Mouse (Mus musculus): ENCODE data around the gene Lsp1. TPM values are rescaled to one million over a fixed set of nuclear protein-coding genes. Genes with fewer than 3 reads are reported as not detected.

Gene Lsp1
- polyA plus RNA-seq, 1 experiment from 2014 or later = 19.4 TPM

GRCm38 (mm10) chr7:142449038-142449617, 11.5 kb upstream of the Lsp1 start:
- no peak for DNase-seq (ENCODE audit: low spot score)
- Histone ChIP-seq H3K4me1 (replicated peaks) (peaks cover 4% of the 10 kb centered on the region; the same call in 1 of the 2 replicates), H3K9me3 (no peaks in the 10 kb centered on the region), H3K27me3 (ENCODE audit: insufficient read depth, poor library complexity, severe bottlenecking) (no peaks in the 10 kb centered on the region), H3K36me3 (no peaks in the 10 kb centered on the region), H3K27ac (no peak overlapping the region), H3K4me3 (no peak overlapping the region)
- WGBS = 80% methylated on average over 6 of the region's 6 CpGs

- Histone ChIP-seq H3K27ac (peak overlapping the region; percentile 86), H3K9me3 (no peaks in the 10 kb centered on the region), H3K4me3 (no peak overlapping the region), H3K27me3 (ENCODE audit: insufficient read depth, poor library complexity, severe bottlenecking) (no peaks in the 10 kb centered on the region), H3K36me3 (no peaks in the 10 kb centered on the region), H3K4me1 (replicated peaks) (peaks cover 53% of the 10 kb centered on the region)
- DNase-seq (ENCODE audit: low spot score) = no peak
- WGBS = 15% methylated on average over 1 of the region's 1 CpGs
Observed at GRCm38 (mm10) chr7:142454706-142455105, 5.9 kb upstream of the Lsp1 start.

- H3K27ac ChIP-seq = peak overlapping the region; percentile 86
- no peaks in the 10 kb centered on the region for H3K27me3 ChIP-seq (ENCODE audit: insufficient read depth, poor library complexity, severe bottlenecking)
- H3K4me3 ChIP-seq = no peak overlapping the region
- 42% methylated on average over 2 of the region's 2 CpGs for WGBS
- peaks cover 53% of the 10 kb centered on the region for H3K4me1 ChIP-seq (replicated peaks)
- H3K36me3 ChIP-seq = no peaks in the 10 kb centered on the region
- no peaks in the 10 kb centered on the region for H3K9me3 ChIP-seq
- no peak for DNase-seq (ENCODE audit: low spot score)
Observed at GRCm38 (mm10) chr7:142455251-142455650, 5.4 kb upstream of the Lsp1 start.

GRCm38 (mm10) chr7:142456806-142457205, 3.8 kb upstream of the Lsp1 start:
- Histone ChIP-seq H3K36me3 (no peaks in the 10 kb centered on the region), H3K27ac (peak overlapping the region; percentile 86), H3K9me3 (no peaks in the 10 kb centered on the region), H3K4me3 (no peak overlapping the region), H3K4me1 (replicated peaks) (peaks cover 53% of the 10 kb centered on the region), H3K27me3 (ENCODE audit: insufficient read depth, poor library complexity, severe bottlenecking) (no peaks in the 10 kb centered on the region)
- WGBS = 67% methylated on average over 3 of the region's 3 CpGs
- DNase-seq (ENCODE audit: low spot score) = no peak

- Histone ChIP-seq H3K36me3 (no peaks in the 10 kb centered on the region), H3K4me1 (replicated peaks) (peaks cover 53% of the 10 kb centered on the region), H3K27me3 (ENCODE audit: insufficient read depth, poor library complexity, severe bottlenecking) (no peaks in the 10 kb centered on the region), H3K4me3 (no peak overlapping the region), H3K27ac (peak overlapping the region; percentile 86), H3K9me3 (no peaks in the 10 kb centered on the region)
- peak; percentile 43 for DNase-seq (ENCODE audit: low spot score)
- 33% methylated on average over 3 of the region's 3 CpGs for WGBS
Observed at GRCm38 (mm10) chr7:142457227-142457811, 3.3 kb upstream of the Lsp1 start.

- Histone ChIP-seq H3K27me3 (ENCODE audit: insufficient read depth, poor library complexity, severe bottlenecking) (no peaks in the 10 kb centered on the region), H3K4me1 (replicated peaks) (peaks cover 53% of the 10 kb centered on the region), H3K36me3 (no peaks in the 10 kb centered on the region), H3K4me3 (no peak overlapping the region), H3K27ac (peak overlapping the region; percentile 86), H3K9me3 (no peaks in the 10 kb centered on the region)
- peak; percentile 49 for DNase-seq (ENCODE audit: low spot score)
- WGBS = 35% methylated on average over 2 of the region's 2 CpGs
Observed at GRCm38 (mm10) chr7:142458026-142458425, 2.6 kb upstream of the Lsp1 start.

- DNase-seq (ENCODE audit: low spot score) = peak; percentile 3
- WGBS = 85% methylated on average over 5 of the region's 5 CpGs
- H3K36me3 ChIP-seq = no peaks in the 10 kb centered on the region
- H3K9me3 ChIP-seq = no peaks in the 10 kb centered on the region
- no peak overlapping the region for H3K4me3 ChIP-seq
- peak overlapping the region; percentile 86 for H3K27ac ChIP-seq
- peaks cover 52% of the 10 kb centered on the region for H3K4me1 ChIP-seq (replicated peaks)
- no peaks in the 10 kb centered on the region for H3K27me3 ChIP-seq (ENCODE audit: insufficient read depth, poor library complexity, severe bottlenecking)
Observed at GRCm38 (mm10) chr7:142458676-142459298, 1.8 kb upstream of the Lsp1 start.

- peak overlapping the region; percentile 86 for H3K27ac ChIP-seq
- H3K27me3 ChIP-seq (ENCODE audit: insufficient read depth, poor library complexity, severe bottlenecking) = no peaks in the 10 kb centered on the region
- no peak overlapping the region for H3K4me3 ChIP-seq
- WGBS = 89% methylated on average over 2 of the region's 2 CpGs
- DNase-seq (ENCODE audit: low spot score) = no peak
- H3K9me3 ChIP-seq = no peaks in the 10 kb centered on the region
- H3K4me1 ChIP-seq (replicated peaks) = peaks cover 48% of the 10 kb centered on the region
- H3K36me3 ChIP-seq = no peaks in the 10 kb centered on the region
Observed at GRCm38 (mm10) chr7:142459299-142459691, 1.3 kb upstream of the Lsp1 start.

- H3K9me3 ChIP-seq = no peaks in the 10 kb centered on the region
- H3K27me3 ChIP-seq (ENCODE audit: insufficient read depth, poor library complexity, severe bottlenecking) = 0 out of 2 replicates have a peak, but pooled peaks cover 6% of the 10 kb centered on the region
- no peaks in the 10 kb centered on the region for H3K36me3 ChIP-seq
- 100% methylated on average over 2 of the region's 2 CpGs for WGBS
- peaks cover 27% of the 10 kb centered on the region for H3K4me1 ChIP-seq (replicated peaks)
- no peak for DNase-seq (ENCODE audit: low spot score)
- peak overlapping the region; percentile 30; the same call in 1 of the 2 replicates for H3K27ac ChIP-seq
- no peak overlapping the region for H3K4me3 ChIP-seq
Observed at GRCm38 (mm10) chr7:142461446-142461845, 837 bp downstream of the Lsp1 start.

GRCm38 (mm10) chr7:142462190-142462589, 1.6 kb downstream of the Lsp1 start:
- Histone ChIP-seq H3K4me3 (no peak overlapping the region), H3K36me3 (no peaks in the 10 kb centered on the region), H3K4me1 (replicated peaks) (peaks cover 19% of the 10 kb centered on the region), H3K9me3 (no peaks in the 10 kb centered on the region), H3K27ac (peak overlapping the region; percentile 66), H3K27me3 (ENCODE audit: insufficient read depth, poor library complexity, severe bottlenecking) (0 out of 2 replicates have a peak, but pooled peaks cover 6% of the 10 kb centered on the region)
- WGBS = 89% methylated on average over 6 of the region's 6 CpGs
- no peak for DNase-seq (ENCODE audit: low spot score)

- Histone ChIP-seq H3K4me3 (no peak overlapping the region), H3K27ac (peak overlapping the region; percentile 66), H3K9me3 (no peaks in the 10 kb centered on the region), H3K4me1 (replicated peaks) (peaks cover 15% of the 10 kb centered on the region), H3K27me3 (ENCODE audit: insufficient read depth, poor library complexity, severe bottlenecking) (0 out of 2 replicates have a peak, but pooled peaks cover 6% of the 10 kb centered on the region), H3K36me3 (no peaks in the 10 kb centered on the region)
- WGBS = 66% methylated on average over 4 of the region's 4 CpGs
- DNase-seq (ENCODE audit: low spot score) = no peak
Observed at GRCm38 (mm10) chr7:142462594-142463078, 2.0 kb downstream of the Lsp1 start.

GRCm38 (mm10) chr7:142470171-142470691, 9.6 kb downstream of the Lsp1 start:
- no peak for DNase-seq (ENCODE audit: low spot score)
- Histone ChIP-seq H3K9me3 (no peaks in the 10 kb centered on the region), H3K27ac (peak overlapping the region; percentile 92), H3K27me3 (ENCODE audit: insufficient read depth, poor library complexity, severe bottlenecking) (0 out of 2 replicates have a peak, but pooled peaks cover 6% of the 10 kb centered on the region), H3K4me1 (replicated peaks) (peaks cover 49% of the 10 kb centered on the region), H3K4me3 (no peak overlapping the region), H3K36me3 (no peaks in the 10 kb centered on the region)
- 84% methylated on average over 7 of the region's 7 CpGs for WGBS
